Mouse (Mus musculus): ENCODE measurements around the gene Cenpu. TPM values are rescaled to one million over a fixed set of nuclear protein-coding genes. Genes with fewer than 3 reads are reported as not detected.
"Not testable (repeated sequence)": the region's sequence is repeated elsewhere in the genome, so short reads cannot be mapped to it uniquely, and the experiment has no call there.

Cenpu gene
- polyA plus RNA-seq, 2 experiments = 10.1 to 11.2 TPM

- WGBS = 74% methylated on average over 2 of the region's 2 CpGs
- Histone ChIP-seq H3K27me3 (ENCODE audit: control insufficient read depth, insufficient read depth, low read length) (no peaks in the 10 kb centered on the region), H3K27ac (replicated peaks; ENCODE audit: low read depth, low read length) (no peak overlapping the region), H3K9ac (ENCODE audit: low read depth, low read length, severe bottlenecking) (no peak overlapping the region), H3K9me3 (ENCODE audit: control insufficient read depth, low read length) (no peaks in the 10 kb centered on the region), H3K4me2 (replicated peaks; ENCODE audit: low read depth, low read length, severe bottlenecking) (no peak overlapping the region), H3K4me1 (ENCODE audit: control insufficient read depth, insufficient read depth, low read length) (no peaks in the 10 kb centered on the region), H3K4me3 (replicated peaks; ENCODE audit: low read length) (no peak overlapping the region), H3K36me3 (ENCODE audit: control insufficient read depth, insufficient read depth, low read length) (peaks cover 38% of the 10 kb centered on the region)
- DNase-seq (ENCODE audit: low spot score) (no peak), ATAC-seq (ENCODE audit: low FRiP score, low read depth) (no peak)
- no peak for TF ChIP-seq POLR2A (IDR thresholded peaks at IDR 0.05; ENCODE audit: borderline replicate concordance, extremely low read depth, insufficient read depth, insufficient read length)
Observed at GRCm38 (mm10) chr8:46573446-46573845, 21.6 kb downstream of the Cenpu start.

GRCm38 (mm10) chr8:46573964-46574363 is 22.1 kb downstream of the Cenpu start:
- ATAC-seq (ENCODE audit: low FRiP score, low read depth) (no peak), DNase-seq (ENCODE audit: low spot score) (no peak)
- 76% methylated on average over 2 of the region's 2 CpGs for WGBS
- Histone ChIP-seq H3K27me3 (ENCODE audit: control insufficient read depth, insufficient read depth, low read length) (no peaks in the 10 kb centered on the region), H3K9me3 (ENCODE audit: control insufficient read depth, low read length) (no peaks in the 10 kb centered on the region), H3K9ac (ENCODE audit: low read depth, low read length, severe bottlenecking) (no peak overlapping the region), H3K4me3 (replicated peaks; ENCODE audit: low read length) (no peak overlapping the region), H3K27ac (replicated peaks; ENCODE audit: low read depth, low read length) (no peak overlapping the region), H3K4me2 (replicated peaks; ENCODE audit: low read depth, low read length, severe bottlenecking) (no peak overlapping the region), H3K36me3 (ENCODE audit: control insufficient read depth, insufficient read depth, low read length) (peaks cover 43% of the 10 kb centered on the region), H3K4me1 (ENCODE audit: control insufficient read depth, insufficient read depth, low read length) (no peaks in the 10 kb centered on the region)
- no peak for TF ChIP-seq POLR2A (IDR thresholded peaks at IDR 0.05; ENCODE audit: borderline replicate concordance, extremely low read depth, insufficient read depth, insufficient read length)

- Histone ChIP-seq H3K27ac (replicated peaks; ENCODE audit: low read depth, low read length) (no peak overlapping the region), H3K27me3 (ENCODE audit: control insufficient read depth, insufficient read depth, low read length) (no peaks in the 10 kb centered on the region), H3K4me1 (ENCODE audit: control insufficient read depth, insufficient read depth, low read length) (no peaks in the 10 kb centered on the region), H3K9ac (ENCODE audit: low read depth, low read length, severe bottlenecking) (no peak overlapping the region), H3K9me3 (ENCODE audit: control insufficient read depth, low read length) (no peaks in the 10 kb centered on the region), H3K4me3 (replicated peaks; ENCODE audit: low read length) (no peak overlapping the region), H3K36me3 (ENCODE audit: control insufficient read depth, insufficient read depth, low read length) (peaks cover 62% of the 10 kb centered on the region), H3K4me2 (replicated peaks; ENCODE audit: low read depth, low read length, severe bottlenecking) (no peak overlapping the region)
- DNase-seq (ENCODE audit: low spot score) = no peak
- no peak for ATAC-seq (ENCODE audit: low FRiP score, low read depth)
- WGBS = 96% methylated on average over 9 of the region's 9 CpGs
- no peak for TF ChIP-seq POLR2A (IDR thresholded peaks at IDR 0.05; ENCODE audit: borderline replicate concordance, extremely low read depth, insufficient read depth, insufficient read length)
Observed at GRCm38 (mm10) chr8:46578794-46579193, 27.0 kb downstream of the Cenpu start.

- not testable (repeated sequence) for H3K27ac ChIP-seq (replicated peaks; ENCODE audit: low read depth, low read length); DNase-seq (ENCODE audit: low spot score); H3K4me3 ChIP-seq (replicated peaks; ENCODE audit: low read length); H3K27me3 ChIP-seq (ENCODE audit: control insufficient read depth, insufficient read depth, low read length); H3K4me1 ChIP-seq (ENCODE audit: control insufficient read depth, insufficient read depth, low read length); H3K4me2 ChIP-seq (replicated peaks; ENCODE audit: low read depth, low read length, severe bottlenecking); H3K9me3 ChIP-seq (ENCODE audit: control insufficient read depth, low read length); ATAC-seq (ENCODE audit: low FRiP score, low read depth); H3K9ac ChIP-seq (ENCODE audit: low read depth, low read length, severe bottlenecking)
- peaks cover 21% of the 10 kb centered on the region for H3K36me3 ChIP-seq (ENCODE audit: control insufficient read depth, insufficient read depth, low read length)
- WGBS = 58% methylated on average over 4 of the region's 4 CpGs
Observed at GRCm38 (mm10) chr8:46584328-46584727, 32.5 kb downstream of the Cenpu start.

- Histone ChIP-seq H3K9ac (ENCODE audit: low read depth, low read length, severe bottlenecking) (no peak overlapping the region), H3K36me3 (ENCODE audit: control insufficient read depth, insufficient read depth, low read length) (peaks cover 12% of the 10 kb centered on the region; the same call in 1 of the 2 replicates), H3K9me3 (ENCODE audit: control insufficient read depth, low read length) (no peaks in the 10 kb centered on the region), H3K4me2 (replicated peaks; ENCODE audit: low read depth, low read length, severe bottlenecking) (no peak overlapping the region), H3K4me3 (replicated peaks; ENCODE audit: low read length) (no peak overlapping the region), H3K27ac (replicated peaks; ENCODE audit: low read depth, low read length) (no peak overlapping the region), H3K27me3 (ENCODE audit: control insufficient read depth, insufficient read depth, low read length) (no peaks in the 10 kb centered on the region), H3K4me1 (ENCODE audit: control insufficient read depth, insufficient read depth, low read length) (no peaks in the 10 kb centered on the region)
- DNase-seq (ENCODE audit: low spot score) = no peak
- TF ChIP-seq POLR2A (IDR thresholded peaks at IDR 0.05; ENCODE audit: borderline replicate concordance, extremely low read depth, insufficient read depth, insufficient read length) = no peak
- 63% methylated on average over 3 of the region's 3 CpGs for WGBS
- ATAC-seq (ENCODE audit: low FRiP score, low read depth) = no peak
Observed at GRCm38 (mm10) chr8:46585576-46585975, 33.7 kb downstream of the Cenpu start.

GRCm38 (mm10) chr8:46587911-46588310 is 36.1 kb downstream of the Cenpu start:
- Histone ChIP-seq H3K9ac (ENCODE audit: low read depth, low read length, severe bottlenecking) (no peak overlapping the region), H3K9me3 (ENCODE audit: control insufficient read depth, low read length) (no peaks in the 10 kb centered on the region), H3K4me2 (replicated peaks; ENCODE audit: low read depth, low read length, severe bottlenecking) (no peak overlapping the region), H3K4me1 (ENCODE audit: control insufficient read depth, insufficient read depth, low read length) (no peaks in the 10 kb centered on the region), H3K27ac (replicated peaks; ENCODE audit: low read depth, low read length) (no peak overlapping the region), H3K27me3 (ENCODE audit: control insufficient read depth, insufficient read depth, low read length) (no peaks in the 10 kb centered on the region), H3K36me3 (ENCODE audit: control insufficient read depth, insufficient read depth, low read length) (peaks cover 6% of the 10 kb centered on the region), H3K4me3 (replicated peaks; ENCODE audit: low read length) (no peak overlapping the region)
- ATAC-seq (ENCODE audit: low FRiP score, low read depth) (no peak), DNase-seq (ENCODE audit: low spot score) (no peak)
- WGBS = 87% methylated on average over 5 of the region's 5 CpGs
- TF ChIP-seq POLR2A (IDR thresholded peaks at IDR 0.05; ENCODE audit: borderline replicate concordance, extremely low read depth, insufficient read depth, insufficient read length) = no peak

Measured in limb, embryonic 14.5 days (tissue).